Mouse (Mus musculus) lung, adult 2 months (tissue): Measurements from ENCODE around the gene Tex36. TPM values are rescaled to one million over a fixed set of nuclear protein-coding genes. Genes with fewer than 3 reads are reported as not detected.

Experiments used
- DNase-seq: peaks from one replicate; pipeline ENCODE4 v3.0.0; 2022
- H3K4me1 ChIP-seq: fragments of 200-500 bp; 2 replicates; pipeline ENCODE4 v1.6.1; 2011; ENCODE audit warnings: low read length; ENCODE audit not compliant: control insufficient read depth, insufficient read depth
- H3K4me3 ChIP-seq: fragments of 200-500 bp; replicated peaks from 2 replicates; pipeline ENCODE3; 2011; ENCODE audit warnings: low read depth, mild to moderate bottlenecking, control low read depth, low read length; ENCODE audit errors: extremely low read depth
- CTCF ChIP-seq: fragments of 200-500 bp; IDR thresholded peaks from 2 replicates; pipeline ENCODE4 v1.5.1; 2011; ENCODE audit warnings: mild to moderate bottlenecking, low read length, control low read depth; ENCODE audit not compliant: insufficient read depth
- POLR2A ChIP-seq: fragments of 200-500 bp; IDR thresholded peaks from 2 replicates; pipeline ENCODE4 v1.6.1; 2011; ENCODE audit warnings: low read depth, mild to moderate bottlenecking, control low read depth, low read length, borderline replicate concordance; ENCODE audit errors: extremely low read depth
- WGBS: fragments of 180-500 bp; shearing (Covaris S2); methylation state at CpG from one replicate; pipeline ENCODE4 v1.1.7; 2018; 5-methylcytosine and 5-hydroxymethylcytosine counted together
- polyA plus RNA-seq: library from polyadenylated mRNA; depleted of rRNA; stranded (reverse); fragments of >200 nt; gene quantifications from 2 replicates; pipeline ENCODE4 v1.2.3, GENCODE M21; 2012

Tex36 gene
- polyA plus RNA-seq, 1 experiment, result not detected

GRCm38 (mm10) chr7:133600558-133600957 is 1.4 kb downstream of the Tex36 start:
- TF ChIP-seq CTCF, result no peak
- TF ChIP-seq POLR2A, result no peak
- no peak for DNase-seq
- no peaks in the 10 kb centered on the region for H3K4me1 ChIP-seq
- 49% methylated on average over 1 of the region's 1 CpGs for WGBS
- no peak overlapping the region for H3K4me3 ChIP-seq

DNA sequence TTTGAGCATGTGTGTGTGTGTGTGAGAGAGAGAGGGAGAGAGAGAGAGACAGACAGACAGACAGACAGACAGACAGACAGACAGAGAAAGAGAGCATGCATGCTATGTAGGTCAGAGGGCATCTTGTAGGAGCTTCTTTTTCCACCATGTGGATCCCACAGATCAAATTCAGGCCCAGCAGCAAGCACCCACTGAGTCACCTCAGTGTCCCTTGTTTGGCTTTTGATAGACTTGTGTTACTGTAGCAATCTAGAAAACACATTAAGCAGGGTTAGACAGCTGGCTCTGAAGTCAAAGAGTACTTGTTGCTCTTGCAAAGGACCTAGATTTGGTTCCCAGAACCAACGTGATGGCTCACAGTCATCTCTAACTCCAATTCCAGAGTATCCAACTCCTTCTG is 10.2 kb downstream of the Tex36 start:
- Histone ChIP-seq H3K4me3 (no peak overlapping the region), H3K4me1 (no peaks in the 10 kb centered on the region)
- no peak for DNase-seq
- TF ChIP-seq CTCF (no peak), POLR2A (no peak)
- WGBS, result 80% methylated on average over 1 of the region's 1 CpGs

DNA sequence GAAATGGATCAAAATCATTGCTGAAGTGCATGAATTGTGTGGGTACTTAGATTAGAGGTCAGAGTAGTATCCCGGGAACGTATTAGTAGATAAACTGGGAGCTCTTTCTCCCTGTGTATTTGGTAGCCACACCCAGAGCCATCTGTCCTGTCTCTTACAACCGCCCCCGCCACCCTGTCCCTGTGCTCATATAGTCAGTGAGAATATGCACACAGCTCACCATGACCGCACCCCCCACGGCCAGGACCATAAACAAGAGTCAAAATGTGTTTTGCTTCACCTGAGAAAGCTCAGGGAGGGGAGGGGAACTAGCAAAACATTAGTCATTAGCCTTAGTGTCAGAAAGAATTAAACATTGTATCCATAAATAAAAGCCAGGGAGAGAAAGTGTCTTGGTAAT is 18.7 kb downstream of the Tex36 start:
- Histone ChIP-seq H3K4me1 (no peaks in the 10 kb centered on the region), H3K4me3 (no peak overlapping the region)
- no peak for TF ChIP-seq POLR2A
- no peak for TF ChIP-seq CTCF
- WGBS, result 86% methylated on average over 6 of the region's 6 CpGs
- no peak for DNase-seq

GRCm38 (mm10) chr7:133580296-133580640 is 21.7 kb downstream of the Tex36 start:
- no peak overlapping the region for H3K4me3 ChIP-seq
- DNase-seq, result no peak
- no peak for TF ChIP-seq POLR2A
- TF ChIP-seq CTCF, result no peak
- 84% methylated on average over 4 of the region's 4 CpGs for WGBS
- H3K4me1 ChIP-seq, result no peaks in the 10 kb centered on the region

DNA sequence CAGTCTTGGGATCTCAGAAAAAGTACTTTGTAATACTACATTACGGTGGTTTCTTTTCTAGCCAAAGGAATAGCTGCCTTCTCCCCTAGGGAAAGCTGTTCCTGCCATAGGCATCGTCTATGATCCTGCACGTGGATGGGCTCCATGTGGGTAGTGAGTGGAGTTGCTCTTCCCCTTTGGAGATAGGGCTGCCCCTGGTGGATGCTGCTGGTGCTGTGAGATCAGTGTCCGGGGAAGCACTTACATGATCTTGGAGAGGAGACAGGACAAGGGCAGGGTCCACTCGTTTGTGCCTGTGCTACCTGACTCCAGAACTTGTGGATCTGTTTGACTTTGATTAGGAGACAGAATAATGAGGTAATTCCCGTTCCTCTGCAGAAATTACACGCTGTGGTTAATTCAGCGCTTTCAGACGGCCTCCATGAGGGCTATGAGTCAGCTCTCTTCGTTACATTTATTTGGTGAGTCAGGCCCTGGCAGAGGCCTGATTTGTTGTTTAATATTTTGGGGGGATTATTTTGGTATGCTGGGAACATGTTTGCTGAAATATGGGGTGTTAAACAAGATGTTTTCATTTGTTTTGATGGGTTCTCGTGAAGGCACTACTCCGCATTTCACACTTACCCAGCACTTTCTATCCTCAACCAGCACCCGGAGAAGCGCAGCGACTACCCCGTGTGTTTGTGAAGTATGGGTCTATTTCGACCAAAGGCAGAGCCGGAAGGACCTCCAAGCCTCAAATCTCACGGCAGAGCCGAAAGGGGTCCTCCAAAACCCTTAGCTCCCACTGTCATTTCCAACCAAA is 22.3 kb downstream of the Tex36 start:
- H3K4me1 ChIP-seq, result no peaks in the 10 kb centered on the region
- WGBS, result 76% methylated on average over 20 of the region's 20 CpGs
- H3K4me3 ChIP-seq, result no peak overlapping the region
- TF ChIP-seq POLR2A (no peak), CTCF (no peak)
- no peak for DNase-seq

GRCm38 (mm10) chr7:133576825-133577224 is 25.1 kb downstream of the Tex36 start:
- no peak overlapping the region for H3K4me3 ChIP-seq
- WGBS, result 25% methylated on average over 4 of the region's 4 CpGs
- DNase-seq, result no peak
- H3K4me1 ChIP-seq, result no peaks in the 10 kb centered on the region
- TF ChIP-seq CTCF, result no peak
- no peak for TF ChIP-seq POLR2A

- H3K4me1 ChIP-seq, result no peaks in the 10 kb centered on the region
- 70% methylated on average over 6 of the region's 6 CpGs for WGBS
- no peak overlapping the region for H3K4me3 ChIP-seq
- no peak for TF ChIP-seq POLR2A
- no peak for TF ChIP-seq CTCF
- DNase-seq, result no peak
Measured at GRCm38 (mm10) chr7:133576281-133576680, 25.7 kb downstream of the Tex36 start.

- DNase-seq, result no peak
- H3K4me3 ChIP-seq, result no peak overlapping the region
- WGBS, result 25% methylated on average over 3 of the region's 3 CpGs
- no peak for TF ChIP-seq POLR2A
- no peak for TF ChIP-seq CTCF
- H3K4me1 ChIP-seq, result no peaks in the 10 kb centered on the region
Measured at GRCm38 (mm10) chr7:133571927-133572326, 30.0 kb downstream of the Tex36 start.

- no peak for DNase-seq
- Histone ChIP-seq H3K4me1 (no peaks in the 10 kb centered on the region), H3K4me3 (no peak overlapping the region)
- 84% methylated on average over 16 of the region's 16 CpGs for WGBS
- TF ChIP-seq POLR2A (no peak), CTCF (no peak)
Measured at GRCm38 (mm10) chr7:133569194-133569880, 32.6 kb downstream of the Tex36 start.

DNA sequence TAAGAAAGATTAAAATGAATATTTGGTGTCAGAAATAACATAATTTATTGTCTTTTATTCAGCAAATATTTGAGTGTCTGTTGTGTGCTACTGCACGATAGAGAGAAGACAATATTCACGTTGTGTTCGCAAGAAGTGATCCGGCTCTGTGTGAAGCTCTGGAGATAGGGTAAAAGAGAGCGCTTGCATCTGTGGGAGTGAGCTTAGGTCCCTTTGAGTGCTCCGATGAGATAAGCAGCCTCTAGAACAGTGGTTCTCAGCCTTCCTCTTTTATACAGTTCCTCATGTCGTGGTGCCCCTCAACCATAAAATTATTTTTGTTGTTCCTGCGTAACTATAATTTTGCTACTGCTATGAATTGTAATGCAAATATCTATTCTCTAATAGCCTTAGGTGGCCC is 37.4 kb downstream of the Tex36 start:
- DNase-seq, result no peak
- Histone ChIP-seq H3K4me1 (no peaks in the 10 kb centered on the region), H3K4me3 (no peak overlapping the region)
- WGBS, result 75% methylated on average over 8 of the region's 8 CpGs
- TF ChIP-seq CTCF (no peak), POLR2A (no peak)
